Mouse (Mus musculus): ENCODE measurements around the gene Mecp2. TPM values are rescaled to one million over a fixed set of nuclear protein-coding genes. Genes with fewer than 3 reads are reported as not detected.

Gene Mecp2
- polyA plus RNA-seq, 1 experiment from 2014 or later, result 12.9 TPM

DNA sequence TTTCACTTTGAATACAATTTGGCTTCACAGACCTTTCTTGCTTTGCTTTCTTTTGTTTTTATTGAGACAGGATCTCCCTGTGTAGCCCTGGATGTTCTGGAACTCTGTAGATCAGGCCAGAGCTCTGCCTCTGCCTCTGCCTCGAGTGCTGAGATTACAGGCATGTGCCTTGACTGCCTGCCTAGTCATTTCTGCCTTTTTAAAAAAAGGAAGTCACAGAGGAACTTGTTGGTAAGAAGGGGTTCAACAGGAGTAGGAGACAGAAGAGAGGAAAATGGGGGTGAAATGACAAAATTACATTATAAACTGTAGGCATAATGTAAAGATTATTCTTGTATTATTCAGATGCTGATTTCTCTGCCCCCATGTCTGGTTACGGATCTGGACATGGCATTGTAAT is 131.5 kb downstream of the Mecp2 start:
- no peaks in the 10 kb centered on the region for H3K27me3 ChIP-seq

GRCm38 (mm10) chrX:74001024-74001423 is 134.1 kb downstream of the Mecp2 start:
- no peak for ATAC-seq (ENCODE audit: low read depth)
- 93% methylated on average over 3 of the region's 3 CpGs for WGBS
- H3K36me3 ChIP-seq, result no peaks in the 10 kb centered on the region
- no peaks in the 10 kb centered on the region for H3K27me3 ChIP-seq
- no peak overlapping the region for H3K27ac ChIP-seq (replicated peaks)
- peaks cover 8% of the 10 kb centered on the region for H3K4me1 ChIP-seq (replicated peaks)
- H3K4me3 ChIP-seq, result no peak overlapping the region
- H3K9ac ChIP-seq, result no peak overlapping the region
- H3K4me2 ChIP-seq, result no peak overlapping the region
- H3K9me3 ChIP-seq, result no peaks in the 10 kb centered on the region

More for the DNA sequence above, 131.5 kb downstream of the Mecp2 start:
- no peak overlapping the region for H3K27ac ChIP-seq (replicated peaks)
- 74% methylated on average over 2 of the region's 2 CpGs for WGBS
- no peak overlapping the region for H3K4me3 ChIP-seq
- no peak overlapping the region for H3K4me2 ChIP-seq
- peaks cover 5% of the 10 kb centered on the region for H3K4me1 ChIP-seq (replicated peaks)
- ATAC-seq (ENCODE audit: low read depth), result no peak
- no peaks in the 10 kb centered on the region for H3K9me3 ChIP-seq
- no peaks in the 10 kb centered on the region for H3K36me3 ChIP-seq
- H3K9ac ChIP-seq, result no peak overlapping the region

DNA sequence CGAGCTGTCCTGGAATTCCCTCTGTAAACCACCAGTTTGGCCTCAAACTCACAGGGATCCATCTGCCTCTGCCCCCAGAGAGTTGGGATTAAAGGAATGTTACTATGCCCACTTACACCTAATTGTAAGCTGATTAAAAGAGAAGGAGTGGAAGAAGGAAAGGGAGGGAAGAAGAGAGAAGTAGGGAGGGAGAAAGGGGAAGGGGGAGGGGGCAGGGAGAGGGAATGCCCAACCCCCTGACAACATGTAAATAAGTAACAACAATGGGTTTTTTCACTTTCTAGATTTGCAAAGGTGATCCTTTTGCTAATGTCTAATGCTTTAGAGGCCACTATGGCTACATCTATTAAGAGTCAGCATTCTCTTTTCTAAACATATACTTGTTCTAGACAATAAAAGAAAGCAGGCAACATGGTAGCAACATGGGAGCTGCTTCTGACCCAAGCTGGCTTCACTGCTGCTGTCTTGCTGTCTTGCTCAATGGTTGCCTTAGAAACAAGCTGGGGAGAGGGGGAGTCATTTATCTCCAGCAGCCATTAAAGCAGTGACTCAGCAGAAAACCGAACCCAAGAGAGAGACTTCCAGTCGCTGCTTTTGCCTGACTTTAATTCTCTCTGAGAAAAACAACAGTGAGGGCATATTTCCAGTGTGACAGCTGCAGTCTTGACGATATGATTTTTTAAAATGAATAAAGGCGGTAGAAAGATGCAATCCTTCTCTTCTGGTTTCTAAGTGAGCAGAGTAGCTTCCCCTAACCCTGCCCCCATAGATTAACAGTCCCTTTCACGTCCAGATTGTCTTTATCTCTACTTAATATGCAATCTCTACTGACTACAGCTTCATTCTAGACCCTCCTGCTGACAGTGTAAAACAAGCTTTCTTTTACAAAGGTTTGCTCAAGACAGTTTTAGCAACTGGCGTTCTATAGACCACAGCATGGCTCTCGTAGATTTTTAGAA is 136.0 kb downstream of the Mecp2 start:
- ATAC-seq (ENCODE audit: low read depth), result peak; percentile 89
- Histone ChIP-seq H3K4me2 (peak overlapping the region; percentile 33), H3K9me3 (no peaks in the 10 kb centered on the region), H3K36me3 (no peaks in the 10 kb centered on the region), H3K4me1 (replicated peaks) (peaks cover 8% of the 10 kb centered on the region), H3K4me3 (peak overlapping the region; percentile 6; the same call in 1 of the 2 replicates), H3K9ac (no peak overlapping the region), H3K27me3 (no peaks in the 10 kb centered on the region), H3K27ac (replicated peaks) (peak overlapping the region; percentile 78)
- 18% methylated on average over 8 of the region's 8 CpGs for WGBS

DNA sequence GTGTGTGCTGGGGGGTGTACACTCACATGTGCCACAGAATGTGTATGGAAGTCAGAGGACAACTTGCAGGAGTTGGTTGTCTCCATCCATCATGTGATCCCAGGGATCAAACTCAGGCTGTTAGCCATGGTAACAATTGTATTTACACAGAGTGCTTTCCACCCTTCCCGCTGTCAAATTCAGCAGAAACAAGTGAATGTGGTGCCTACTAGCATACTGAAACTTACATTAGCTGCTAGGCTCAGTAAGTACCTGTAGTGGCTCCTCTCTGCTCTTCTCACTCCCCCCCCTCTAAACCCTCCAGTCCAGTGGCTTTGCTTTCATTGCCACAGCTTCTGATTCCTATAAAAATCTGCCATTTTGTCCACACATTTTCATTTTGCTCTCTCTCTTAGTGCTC is 157.4 kb downstream of the Mecp2 start:
- no peak overlapping the region for H3K4me2 ChIP-seq
- ATAC-seq (ENCODE audit: low read depth), result no peak
- no peaks in the 10 kb centered on the region for H3K36me3 ChIP-seq
- no peak overlapping the region for H3K4me3 ChIP-seq
- no peak overlapping the region for H3K27ac ChIP-seq (replicated peaks)
- WGBS, result 64% methylated on average over 1 of the region's 1 CpGs
- no peaks in the 10 kb centered on the region for H3K4me1 ChIP-seq (replicated peaks)
- H3K27me3 ChIP-seq, result no peaks in the 10 kb centered on the region
- no peak overlapping the region for H3K9ac ChIP-seq
- H3K9me3 ChIP-seq, result no peaks in the 10 kb centered on the region

MicroRNAs encoded within 50 kb of the gene (microRNA counts, 519-probe panel; counts per million panel counts)
- not detected for microRNA mmu-miR-718

Small RNA genes lying within 50 kb of the gene (microRNA-seq; reads per million reads assigned to microRNA genes)
- gene Mir5132, result not detected
- not detected for gene Mir718

Other genes with a start within 250 kb of the Mecp2 start
- gene Avpr2, start 243.3 kb downstream of the Mecp2 start, polyA plus RNA-seq (2015; fragmentation: Nextera tagmentation; extraction: Ambion mirVana), result 0.14 and 0.15 TPM in 2 replicates
- gene L1cam, start 239.3 kb downstream of the Mecp2 start, polyA plus RNA-seq (2015; fragmentation: Nextera tagmentation; extraction: Ambion mirVana), result 97.6 and 98.7 TPM in 2 replicates
- 2.8 and 3.2 TPM in 2 replicates for gene Arhgap4, start 213.5 kb downstream of the Mecp2 start, polyA plus RNA-seq (2015; fragmentation: Nextera tagmentation; extraction: Ambion mirVana)
- 97.3 and 112 TPM in 2 replicates for gene Naa10, start 213.4 kb downstream of the Mecp2 start, polyA plus RNA-seq (2015; fragmentation: Nextera tagmentation; extraction: Ambion mirVana)
- 13.2 and 14.3 TPM in 2 replicates for gene Renbp, start 204.5 kb downstream of the Mecp2 start, polyA plus RNA-seq (2015; fragmentation: Nextera tagmentation; extraction: Ambion mirVana)
- gene Hcfc1, start 169.0 kb downstream of the Mecp2 start, polyA plus RNA-seq (2015; fragmentation: Nextera tagmentation; extraction: Ambion mirVana), result 44.4 and 48.9 TPM in 2 replicates
- 39.9 and 45.4 TPM in 2 replicates for gene Irak1, start 111.4 kb downstream of the Mecp2 start, polyA plus RNA-seq (2015; fragmentation: Nextera tagmentation; extraction: Ambion mirVana)
- not detected in 2 replicates for gene Opn1mw, start 7.9 kb downstream of the Mecp2 start, polyA plus RNA-seq (2015; fragmentation: Nextera tagmentation; extraction: Ambion mirVana)
- gene Tex28, start 32.5 kb upstream of the Mecp2 start, polyA plus RNA-seq (2015; fragmentation: Nextera tagmentation; extraction: Ambion mirVana), result not detected in 2 replicates
- gene Tktl1, start 41.9 kb upstream of the Mecp2 start, polyA plus RNA-seq (2015; fragmentation: Nextera tagmentation; extraction: Ambion mirVana), result 0.07 TPM in 1 of 2 replicates, not detected in the other
- gene Flna, start 114.5 kb upstream of the Mecp2 start, polyA plus RNA-seq (2015; fragmentation: Nextera tagmentation; extraction: Ambion mirVana), result 90.3 and 102 TPM in 2 replicates
- 16.3 and 16.6 TPM in 2 replicates for gene Emd, start 119.3 kb upstream of the Mecp2 start, polyA plus RNA-seq (2015; fragmentation: Nextera tagmentation; extraction: Ambion mirVana)
- 582 and 609 TPM in 2 replicates for gene Rpl10, start 135.4 kb upstream of the Mecp2 start, polyA plus RNA-seq (2015; fragmentation: Nextera tagmentation; extraction: Ambion mirVana)
- 80.2 and 86.0 TPM in 2 replicates for gene Taz, start 146.5 kb upstream of the Mecp2 start, polyA plus RNA-seq (2015; fragmentation: Nextera tagmentation; extraction: Ambion mirVana)
- 3.4 and 4.5 TPM in 2 replicates for gene Dnase1l1, start 147.0 kb upstream of the Mecp2 start, polyA plus RNA-seq (2015; fragmentation: Nextera tagmentation; extraction: Ambion mirVana)
- 215 and 225 TPM in 2 replicates for gene Atp6ap1, start 161.7 kb upstream of the Mecp2 start, polyA plus RNA-seq (2015; fragmentation: Nextera tagmentation; extraction: Ambion mirVana)
- 915 and 943 TPM in 2 replicates for gene Gdi1, start 169.6 kb upstream of the Mecp2 start, polyA plus RNA-seq (2015; fragmentation: Nextera tagmentation; extraction: Ambion mirVana)
- 54.7 and 59.9 TPM in 2 replicates for gene Fam50a, start 177.7 kb upstream of the Mecp2 start, polyA plus RNA-seq (2015; fragmentation: Nextera tagmentation; extraction: Ambion mirVana)
- gene Plxna3, start 193.7 kb upstream of the Mecp2 start, polyA plus RNA-seq (2015; fragmentation: Nextera tagmentation; extraction: Ambion mirVana), result 48.2 and 48.3 TPM in 2 replicates
- gene Lage3, start 218.3 kb upstream of the Mecp2 start, polyA plus RNA-seq (2015; fragmentation: Nextera tagmentation; extraction: Ambion mirVana), result 70.6 and 80.4 TPM in 2 replicates
- gene Ubl4a, start 237.9 kb upstream of the Mecp2 start, polyA plus RNA-seq (2015; fragmentation: Nextera tagmentation; extraction: Ambion mirVana), result 63.6 and 66.3 TPM in 2 replicates
- gene Slc10a3, start 238.0 kb upstream of the Mecp2 start, polyA plus RNA-seq (2015; fragmentation: Nextera tagmentation; extraction: Ambion mirVana), result 6.8 and 8.4 TPM in 2 replicates

Data from neural tube, embryonic 13.5 days (tissue).